Mouse (Mus musculus) myocyte (in vitro differentiated cells): ENCODE measurements around the gene Prkag1.

Experiments
- E2F4 ChIP-seq: IDR thresholded peaks from one replicate; pipeline ENCODE4 v1.6.1; 2011; ENCODE audit warnings: mild to moderate bottlenecking, control low read depth, moderate library complexity; ENCODE audit not compliant: insufficient read depth
- MYOD1 ChIP-seq, 3 experiments: IDR thresholded peaks; one replicate each; pipeline ENCODE4 v1.6.1; 2011; ENCODE audit warnings: control low read depth in 2 of 3, low read depth in 2 of 3, mild to moderate bottlenecking in 2 of 3, moderate library complexity in 1 of 3; ENCODE audit not compliant: insufficient read length in 2 of 3, control insufficient read depth in 1 of 3
- POLR2AphosphoS2 ChIP-seq: IDR thresholded peaks from one replicate; pipeline ENCODE4 v1.6.1; 2011; ENCODE audit warnings: low read depth, control low read depth; ENCODE audit not compliant: insufficient read length
- REST ChIP-seq: IDR thresholded peaks from one replicate; pipeline ENCODE4 v1.6.1; 2011; ENCODE audit warnings: mild to moderate bottlenecking, control low read depth, moderate library complexity; ENCODE audit not compliant: insufficient read depth, insufficient read length

- no peak for TF ChIP-seq REST
- no peak for TF ChIP-seq POLR2AphosphoS2
- no peak for TF ChIP-seq E2F4
- TF ChIP-seq MYOD1 (IDR thresholded peaks at IDR 0.05; ENCODE audit: control insufficient read depth in 1 of 3, insufficient read length in 2 of 3, low read depth in 2 of 3): no peak
Measured at GRCm38 (mm10) chr15:98774096-98774495, 57.2 kb downstream of the Prkag1 start.
